Mouse (Mus musculus) lung, postnatal 10 days (tissue): Measurements from ENCODE around the gene Galnt16.
A peak's percentile ranks its signal among the peaks of the same experiment; 100 is the strongest.

Experiments used
- DNase-seq: peaks from one replicate; pipeline ENCODE4 v3.0.0; 2021

Galnt16 gene

GRCm38 (mm10) chr12:80531585-80531984 is 13.5 kb downstream of the Galnt16 start:
- DNase-seq = no peak

GRCm38 (mm10) chr12:80533876-80534275 is 15.8 kb downstream of the Galnt16 start:
- DNase-seq = no peak

GRCm38 (mm10) chr12:80537313-80537712 is 19.2 kb downstream of the Galnt16 start:
- DNase-seq = no peak

DNA sequence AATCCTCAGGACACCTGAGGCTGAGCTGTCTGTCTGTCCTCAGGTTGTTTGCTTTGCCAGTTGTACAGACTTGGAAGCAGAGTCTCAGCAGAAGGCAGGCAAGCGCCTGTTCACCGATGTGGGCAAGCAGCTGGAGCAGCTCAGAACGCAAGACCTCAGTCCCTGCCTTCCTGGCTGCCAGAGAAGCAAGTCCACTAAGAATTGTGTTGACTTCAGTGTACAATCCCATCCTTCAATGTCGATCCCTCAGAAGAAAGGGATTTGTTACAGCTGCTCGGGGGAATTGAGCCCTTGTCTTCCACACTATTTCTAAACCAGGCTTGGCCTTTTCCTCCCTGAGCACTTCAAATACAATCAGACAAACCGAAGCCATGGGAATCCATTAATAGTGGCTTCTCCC is 20.2 kb downstream of the Galnt16 start:
- DNase-seq = peak; percentile 31

- DNase-seq = no peak
These were observed 27.2 kb downstream of the Galnt16 start for GRCm38 (mm10) chr12:80545310-80545709.

- DNase-seq = peak; percentile 69
These were observed 31.6 kb downstream of the Galnt16 start for GRCm38 (mm10) chr12:80549646-80550045.

GRCm38 (mm10) chr12:80553157-80553556 is 35.1 kb downstream of the Galnt16 start:
- DNase-seq = peak; percentile 37

DNA sequence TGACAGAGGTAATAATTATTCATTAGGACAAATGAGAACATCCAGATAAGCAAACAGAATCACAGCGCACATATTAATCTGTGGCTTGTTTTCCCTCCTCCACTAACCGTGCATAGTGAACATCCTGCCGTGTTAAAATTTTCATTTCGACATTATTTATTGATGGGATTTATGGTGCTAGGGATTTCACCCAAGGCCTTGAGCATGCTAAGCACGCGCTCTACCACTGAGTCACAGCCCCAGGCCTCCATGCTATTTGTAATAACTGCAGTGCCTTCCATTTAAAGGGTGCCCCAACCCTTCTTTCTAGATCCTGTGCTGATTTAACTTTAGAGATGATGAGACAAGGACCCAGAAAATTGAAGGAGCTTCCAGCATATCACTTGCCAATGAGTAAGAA is 36.2 kb downstream of the Galnt16 start:
- no peak for DNase-seq

DNA sequence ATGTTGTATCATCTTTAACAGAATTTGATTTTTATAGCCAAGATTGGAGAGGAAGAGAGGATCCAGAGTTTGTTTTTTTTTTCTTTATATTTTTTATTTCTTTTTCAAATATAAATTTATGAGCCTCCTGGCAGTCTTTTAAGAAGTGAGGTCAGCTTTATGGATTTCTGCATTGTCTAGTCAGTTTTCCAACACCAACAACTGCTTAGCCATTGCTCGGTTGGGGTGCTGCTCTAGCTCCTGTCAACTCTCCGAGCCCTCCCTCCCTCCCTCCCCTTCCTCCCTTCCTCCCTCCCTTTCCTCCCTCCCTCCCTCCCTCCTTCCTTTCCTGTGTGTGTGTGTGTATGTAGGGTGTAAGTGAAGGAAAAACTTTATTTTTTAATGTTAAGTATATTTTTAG is 43.8 kb downstream of the Galnt16 start:
- DNase-seq = no peak

DNA sequence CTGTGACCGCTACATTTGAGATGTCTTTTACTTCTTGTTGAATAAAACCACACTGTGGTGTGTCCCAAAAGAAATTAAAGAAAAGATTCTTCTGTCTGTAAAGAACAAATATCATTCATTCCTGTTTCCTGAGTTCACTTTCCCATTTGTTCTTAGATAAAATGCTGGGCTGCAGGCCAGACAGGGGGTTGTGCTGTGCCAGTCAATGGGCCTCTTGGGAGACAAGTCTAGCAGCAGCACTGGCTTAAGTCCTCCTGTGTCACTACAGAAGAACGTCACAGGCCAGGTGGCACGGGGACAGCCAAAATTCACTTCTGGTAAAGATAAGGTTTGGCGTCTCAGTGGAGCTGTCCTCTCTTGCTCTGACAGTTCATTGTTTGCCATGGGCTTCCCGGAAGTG is 44.7 kb downstream of the Galnt16 start:
- DNase-seq = peak; percentile 36

DNA sequence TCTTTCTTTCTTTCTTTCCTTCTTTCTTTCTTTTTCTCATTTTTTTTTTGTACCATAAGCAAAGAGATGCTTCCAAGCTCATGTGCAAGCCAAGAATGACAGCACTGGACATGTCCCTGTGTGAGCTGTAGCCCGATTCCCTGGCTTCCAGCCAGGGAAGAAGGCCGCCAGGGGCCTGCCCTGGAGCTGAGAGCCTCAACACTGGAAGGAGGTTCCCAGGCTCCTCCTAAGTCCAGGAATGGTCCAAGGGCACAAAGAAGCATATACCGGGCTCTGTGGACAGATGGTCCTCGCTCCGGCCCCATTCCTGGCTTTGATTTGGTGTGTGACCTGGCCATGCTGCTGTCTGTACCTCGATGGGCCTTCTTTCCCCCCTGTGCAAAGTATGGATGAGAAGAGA is 46.9 kb downstream of the Galnt16 start:
- peak; percentile 64 for DNase-seq

- DNase-seq = no peak
These were observed 47.7 kb downstream of the Galnt16 start for GRCm38 (mm10) chr12:80565793-80566192.

DNA sequence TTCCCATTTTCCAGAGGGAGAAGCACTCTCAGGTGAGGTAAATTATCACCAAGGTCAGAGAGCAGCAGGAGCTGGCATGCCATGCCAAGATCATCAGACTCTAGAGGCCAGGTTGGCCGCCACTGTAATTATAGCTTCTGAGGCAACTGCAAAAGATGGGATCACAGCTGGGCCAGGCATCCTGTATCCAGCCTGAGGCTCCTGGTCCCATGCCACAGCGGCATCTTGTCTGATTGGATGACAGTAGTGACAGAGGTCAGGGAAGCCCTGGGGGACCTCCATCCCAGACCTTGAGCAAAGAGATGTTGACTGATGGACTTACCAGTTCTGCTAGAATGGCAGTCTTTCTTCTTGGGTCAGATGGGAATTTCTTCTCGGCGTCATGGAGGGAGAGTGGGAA is 48.4 kb downstream of the Galnt16 start:
- no peak for DNase-seq

- DNase-seq = peak; percentile 39
These were observed 49.3 kb downstream of the Galnt16 start for GRCm38 (mm10) chr12:80567375-80567774.

- no peak for DNase-seq
These were observed 51.5 kb downstream of the Galnt16 start for GRCm38 (mm10) chr12:80569561-80569960.

DNA sequence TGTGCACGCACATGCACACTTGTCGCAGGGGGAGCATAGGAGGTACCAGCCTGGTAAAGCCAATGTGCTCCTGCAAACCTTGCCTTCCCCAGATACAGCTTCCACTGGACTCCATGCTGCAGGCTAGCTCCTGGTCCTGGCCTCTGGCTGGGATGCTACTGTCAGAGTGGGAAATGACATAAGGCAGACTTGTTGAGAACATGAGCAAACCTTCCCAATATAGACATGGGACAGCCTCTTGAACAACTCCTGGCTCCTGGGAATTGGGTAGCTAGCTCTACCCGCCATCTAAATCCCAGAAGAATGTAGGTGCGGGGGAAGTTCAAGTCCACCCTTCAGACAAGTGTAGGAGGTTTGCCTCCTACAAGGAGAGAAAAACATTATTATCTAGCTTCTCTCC is 56.2 kb downstream of the Galnt16 start:
- DNase-seq = no peak

DNA sequence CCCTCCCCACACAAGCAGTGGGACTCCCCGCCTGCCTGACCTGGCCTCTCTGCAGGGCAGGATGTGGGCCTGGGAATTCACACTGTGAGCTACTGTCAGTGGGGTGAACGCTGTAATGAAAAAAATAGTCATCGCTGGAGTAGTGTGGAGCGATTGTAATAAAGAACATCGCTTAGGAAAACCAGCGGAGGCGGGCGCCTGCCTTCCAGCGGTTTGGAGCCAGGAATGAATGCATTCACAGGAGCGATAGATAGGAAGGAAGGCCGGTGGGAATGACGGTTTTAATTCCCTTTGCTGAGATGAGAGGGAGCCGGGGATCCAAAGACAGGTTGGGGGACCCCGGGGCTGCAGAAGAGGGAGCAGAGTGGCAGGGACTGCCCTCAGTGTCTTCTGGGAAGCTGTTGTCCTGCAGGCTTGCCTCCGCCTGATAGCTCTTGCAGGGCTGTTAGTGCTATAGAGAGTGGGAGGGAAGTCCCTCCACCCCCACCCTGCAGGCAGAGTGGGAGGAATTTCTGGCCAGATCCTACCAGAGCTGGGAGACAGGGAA is 56.8 kb downstream of the Galnt16 start:
- DNase-seq = peak; percentile 31

DNA sequence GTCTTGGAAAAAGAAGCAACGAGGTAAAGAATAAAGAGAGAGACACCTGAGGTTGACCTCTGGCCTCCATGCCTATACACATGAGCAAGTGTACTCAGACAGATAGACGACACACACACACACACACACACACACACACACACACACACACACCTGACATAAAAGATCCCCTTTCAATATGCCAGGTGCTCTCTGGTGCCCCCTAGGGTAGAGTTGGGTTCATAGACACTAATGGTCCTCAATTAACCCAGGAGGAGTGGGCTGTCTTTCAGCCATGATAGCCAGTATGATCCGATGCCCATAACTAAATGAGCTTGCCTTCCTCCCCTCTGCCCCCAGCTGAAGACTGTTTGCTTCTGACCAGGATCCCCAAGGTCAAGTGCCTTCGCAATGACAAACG is 59.0 kb downstream of the Galnt16 start:
- DNase-seq = peak; percentile 59

DNA sequence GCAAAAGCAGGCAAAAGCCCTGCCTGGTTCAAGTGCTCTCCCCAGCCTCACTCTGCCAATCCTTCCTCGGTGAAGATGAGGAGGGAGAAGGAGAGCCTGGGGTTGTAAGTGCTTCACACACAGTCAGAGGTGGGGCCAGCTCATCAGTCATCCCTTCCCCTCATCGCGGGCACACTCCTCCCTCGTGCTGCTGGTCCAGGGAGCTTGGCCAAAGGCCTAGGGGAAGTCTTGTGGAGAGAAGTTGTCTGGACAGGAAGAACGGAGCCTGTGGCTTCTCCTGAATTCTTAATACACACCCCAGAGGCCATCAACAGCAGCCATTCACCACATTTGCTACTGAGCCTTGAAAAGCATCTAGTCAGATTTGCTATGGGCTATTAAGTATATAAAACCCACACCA is 63.3 kb downstream of the Galnt16 start:
- DNase-seq = no peak

GRCm38 (mm10) chr12:80584973-80585372 is 66.9 kb downstream of the Galnt16 start:
- peak; percentile 63 for DNase-seq

GRCm38 (mm10) chr12:80594141-80594540 is 76.1 kb downstream of the Galnt16 start:
- peak; percentile 27 for DNase-seq

DNA sequence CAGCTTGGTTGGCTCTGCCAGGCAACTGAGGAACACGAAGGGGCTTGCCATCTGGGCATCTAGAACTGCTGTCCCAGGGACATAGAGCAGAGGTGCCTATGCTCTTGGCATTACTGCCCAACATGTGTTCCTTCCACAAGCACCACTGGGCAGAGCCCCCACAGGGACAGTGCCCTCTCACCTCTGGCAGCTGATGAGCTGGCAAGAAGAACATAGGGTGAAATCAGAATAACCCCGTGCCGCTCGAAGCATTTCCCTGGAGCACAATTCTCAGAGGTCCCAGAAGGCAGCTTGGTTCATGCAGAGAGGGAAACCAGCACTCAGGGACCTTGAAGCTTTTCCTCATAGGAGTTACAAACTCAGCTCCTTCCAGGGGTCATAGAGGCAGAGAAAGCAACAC is 76.7 kb downstream of the Galnt16 start:
- no peak for DNase-seq

GRCm38 (mm10) chr12:80595566-80595965 is 77.5 kb downstream of the Galnt16 start:
- no peak for DNase-seq

DNA sequence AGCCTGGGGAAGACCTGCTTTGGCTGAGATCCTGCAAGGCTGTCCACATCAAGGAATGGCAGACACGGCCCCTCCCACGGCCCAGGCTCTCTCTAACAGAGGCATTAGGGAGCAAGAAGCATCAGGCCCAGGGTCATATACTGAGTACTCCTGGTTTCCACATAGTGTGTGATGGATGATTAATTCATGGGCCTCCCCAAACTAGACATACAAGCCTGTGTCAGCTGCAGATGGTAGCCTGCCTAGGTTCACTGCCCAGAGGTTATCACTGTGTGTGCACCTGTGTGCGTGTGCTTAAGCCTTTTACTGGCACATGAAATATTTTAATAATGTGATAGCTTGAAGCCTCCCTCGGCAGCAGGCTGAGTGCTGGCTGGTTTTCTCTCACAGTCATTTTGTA is 77.9 kb downstream of the Galnt16 start:
- DNase-seq = no peak

GRCm38 (mm10) chr12:80598236-80598635 is 80.2 kb downstream of the Galnt16 start:
- no peak for DNase-seq

GRCm38 (mm10) chr12:80598756-80599155 is 80.7 kb downstream of the Galnt16 start:
- DNase-seq = peak; percentile 80
